Mouse (Mus musculus) midbrain, embryonic 16.5 days (tissue): ENCODE data around the gene Cks2. TPM values are rescaled to one million over a fixed set of nuclear protein-coding genes. Genes with fewer than 3 reads are reported as not detected.

ENCODE experiments used
- ATAC-seq: fragments of 200-750 bp; cut with Nextera tagmentation; 2 replicates; pipeline ENCODE4 v1.8.0; 2017; ENCODE audit warnings: moderate TSS enrichment
- H3K27ac ChIP-seq: fragments of 300-500 bp; sonication (generic); 2 replicates; pipeline ENCODE4 v1.5.1; 2014; ENCODE audit warnings: mild to moderate bottlenecking, low read length, mixed read lengths
- H3K27me3 ChIP-seq: fragments of 300-500 bp; sonication (generic); 2 replicates; pipeline ENCODE4 v1.6.1; 2014; ENCODE audit warnings: low read depth, low read length, mixed read lengths; ENCODE audit not compliant: control insufficient read depth, insufficient read depth
- H3K36me3 ChIP-seq: fragments of 300-500 bp; sonication (generic); 2 replicates; pipeline ENCODE4 v1.6.1; 2014; ENCODE audit warnings: mild to moderate bottlenecking, low read length, moderate library complexity, mixed read lengths; ENCODE audit not compliant: control insufficient read depth, insufficient read depth
- H3K4me1 ChIP-seq: fragments of 300-500 bp; sonication (generic); 2 replicates; pipeline ENCODE4 v1.6.1; 2014; ENCODE audit warnings: mild to moderate bottlenecking, low read length, mixed read lengths; ENCODE audit not compliant: control insufficient read depth, insufficient read depth
- H3K4me2 ChIP-seq: fragments of 300-500 bp; sonication (generic); 2 replicates; pipeline ENCODE4 v1.6.1; 2014; ENCODE audit warnings: mild to moderate bottlenecking, low read length, mixed read lengths
- H3K4me3 ChIP-seq: fragments of 300-500 bp; sonication (generic); 2 replicates; pipeline ENCODE4 v1.5.1; 2014; ENCODE audit warnings: low read depth, mild to moderate bottlenecking, low read length, moderate library complexity, mixed read lengths
- H3K9ac ChIP-seq: fragments of 300-500 bp; sonication (generic); 2 replicates; pipeline ENCODE4 v1.6.1; 2014; ENCODE audit warnings: low read depth, low read length, mixed read lengths
- H3K9me3 ChIP-seq: fragments of 300-500 bp; sonication (generic); replicated peaks from 2 replicates; pipeline ENCODE4 v1.6.1; 2014; ENCODE audit warnings: mild to moderate bottlenecking, low read length, mixed read lengths; ENCODE audit not compliant: control insufficient read depth, poor library complexity, severe bottlenecking
- WGBS: fragments of 180-500 bp; shearing (Covaris S2); extraction: QIAGEN DNeasy Blood & Tissue Kit; methylation state at CpG from one replicate; pipeline ENCODE4 v1.1.7; 2014; 5-methylcytosine and 5-hydroxymethylcytosine counted together
- polyA plus RNA-seq: library from polyadenylated mRNA; unstranded; fragments of >200 nt; fragmentation: Nextera tagmentation; extraction: Ambion mirVana; gene quantifications from 2 replicates; pipeline ENCODE4 v1.2.1, GENCODE M21; 2015

Cks2 gene
- 26.3 and 35.8 TPM in 2 replicates for polyA plus RNA-seq

DNA sequence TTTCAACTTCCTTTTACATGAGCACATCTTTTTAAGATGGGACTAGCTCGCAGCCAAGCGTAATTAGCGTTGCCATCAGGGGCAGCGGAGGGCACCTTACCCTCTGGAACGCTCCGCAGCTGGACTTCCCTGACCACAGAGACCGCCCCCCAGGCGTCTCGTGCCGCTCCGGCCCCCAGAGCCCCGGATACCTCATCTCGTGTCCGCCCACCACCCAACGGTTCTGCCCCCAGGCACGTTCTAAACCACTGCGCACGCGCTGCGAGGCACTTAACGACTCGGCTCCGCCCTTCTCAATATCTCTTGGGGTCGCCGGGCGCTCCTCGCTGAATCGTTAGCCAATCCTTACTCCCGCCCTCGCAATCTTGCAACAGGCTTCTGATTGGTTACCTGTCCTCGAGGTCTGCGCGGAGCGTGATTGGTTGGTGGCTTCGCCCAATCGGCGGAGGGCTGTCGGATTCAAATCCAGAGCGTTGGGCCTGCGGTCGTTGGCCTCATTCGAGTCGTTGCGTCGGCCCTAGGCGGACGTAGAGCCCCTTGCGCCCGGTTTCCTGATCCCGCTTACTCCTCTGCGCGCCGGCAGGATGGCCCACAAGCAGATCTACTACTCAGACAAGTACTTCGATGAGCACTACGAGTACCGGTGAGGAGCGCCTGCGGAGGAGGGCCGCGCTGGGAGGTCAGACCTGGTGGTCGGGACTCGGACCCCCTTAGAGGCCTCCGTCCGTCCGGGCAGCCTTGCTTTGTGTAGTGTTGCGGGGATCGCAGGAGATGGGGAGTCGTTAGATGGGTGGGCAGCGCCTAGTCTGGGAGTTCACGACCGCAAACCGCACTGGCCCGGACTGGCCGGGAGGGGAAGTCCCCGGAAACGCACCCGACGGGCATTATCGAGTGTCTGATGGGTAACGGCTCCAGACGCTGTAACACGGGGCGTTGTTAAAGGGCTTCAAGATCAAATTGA is at the start of gene Cks2:
Gene Cks2 (plus strand): TSS at position 404 of the 961 bp plus-strand sequence.
- H3K4me1 ChIP-seq = peaks cover 10% of the 10 kb centered on the region

DNA sequence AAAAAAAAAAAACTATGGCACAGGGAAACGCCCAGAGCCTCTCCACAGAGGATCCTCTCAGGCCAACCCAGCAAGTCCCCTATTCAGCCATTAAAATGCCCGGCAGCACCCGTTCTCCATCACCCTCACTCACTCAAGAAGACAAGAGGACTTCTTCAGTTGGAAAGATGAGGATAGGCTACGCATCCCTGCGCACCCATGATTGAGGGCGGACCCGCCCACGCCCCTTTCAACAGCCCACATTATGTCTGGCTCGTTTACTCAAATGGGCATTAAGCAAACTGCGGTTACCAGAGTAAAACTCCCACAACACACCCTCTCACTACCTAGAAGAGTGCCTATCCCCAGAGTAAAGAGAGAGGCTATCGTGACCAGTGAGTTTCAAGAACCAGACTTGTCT is 49.6 kb upstream of the Cks2 start:
- Histone ChIP-seq H3K4me2 (peak overlapping the region; percentile 98), H3K9ac (no peak overlapping the region), H3K9me3 (no peaks in the 10 kb centered on the region), H3K4me3 (peak overlapping the region; percentile 59), H3K27me3 (no peaks in the 10 kb centered on the region), H3K27ac (no peak overlapping the region), H3K36me3 (no peaks in the 10 kb centered on the region), H3K4me1 (no peaks in the 10 kb centered on the region)
- WGBS = 35% methylated on average over 11 of the region's 11 CpGs
- ATAC-seq = 0 out of 2 replicates have a peak, but pooled peaks have one; percentile 16

More for the DNA sequence above, at the start of gene Cks2:
- Histone ChIP-seq H3K9ac (peak within 1 kb of the TSS; percentile 82), H3K4me2 (peak within 1 kb of the TSS; percentile 97), H3K27me3 (no peaks in the 10 kb centered on the region), H3K9me3 (no peaks in the 10 kb centered on the region), H3K27ac (peak within 1 kb of the TSS; percentile 73), H3K36me3 (no peaks in the 10 kb centered on the region), H3K4me3 (peak within 1 kb of the TSS; percentile 71)
- under 1% methylated on average over 83 of the region's 83 CpGs for WGBS
- ATAC-seq = peak; percentile 99

DNA sequence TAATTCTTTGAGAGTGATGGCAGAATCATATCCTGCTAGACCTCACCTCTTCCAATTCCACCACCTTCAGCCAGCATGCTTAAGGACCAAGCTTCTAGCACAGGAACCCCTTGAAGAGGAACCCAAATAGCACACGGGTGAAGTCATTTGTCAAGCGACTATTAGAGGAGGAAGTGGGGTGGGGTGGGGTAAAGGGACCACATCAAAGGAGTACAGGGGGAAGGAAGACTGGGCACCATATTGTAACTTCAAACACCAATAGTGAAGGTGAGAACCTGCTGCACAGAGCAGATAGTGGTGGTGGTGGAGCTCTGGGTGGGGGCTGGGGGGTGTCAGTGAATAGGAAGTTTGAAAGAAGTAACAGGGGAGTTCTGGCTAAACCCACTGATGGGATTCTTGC is 47.0 kb upstream of the Cks2 start:
- H3K9me3 ChIP-seq = no peaks in the 10 kb centered on the region
- 88% methylated on average over 2 of the region's 2 CpGs for WGBS
- ATAC-seq = no peak

DNA sequence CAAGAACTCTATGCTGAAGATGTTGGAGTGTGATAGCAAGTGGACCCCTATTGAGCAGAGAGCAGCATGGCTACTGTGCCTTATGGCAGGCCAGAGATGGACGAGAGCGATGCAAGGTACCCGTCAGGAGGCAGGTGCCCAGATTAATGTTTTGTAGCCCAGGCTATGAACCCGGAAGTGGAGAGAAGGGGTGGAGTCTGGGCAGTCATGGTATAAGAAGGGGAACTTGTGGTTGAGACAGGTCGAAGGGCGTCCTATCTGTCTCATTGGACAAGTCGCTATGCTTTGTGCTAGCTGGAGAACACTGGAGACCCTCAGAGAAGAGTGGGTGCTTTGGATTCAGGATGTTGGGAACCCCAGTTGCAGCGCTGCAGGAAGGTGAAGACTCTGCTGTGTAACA is 44.9 kb upstream of the Cks2 start:
- no peaks in the 10 kb centered on the region for H3K36me3 ChIP-seq
- no peak overlapping the region for H3K9ac ChIP-seq
- no peaks in the 10 kb centered on the region for H3K27me3 ChIP-seq
- no peaks in the 10 kb centered on the region for H3K9me3 ChIP-seq
- H3K4me2 ChIP-seq = no peak overlapping the region
- ATAC-seq = no peak
- peaks cover 13% of the 10 kb centered on the region for H3K4me1 ChIP-seq
- WGBS = 92% methylated on average over 8 of the region's 8 CpGs
- H3K4me3 ChIP-seq = no peak overlapping the region
- H3K27ac ChIP-seq = no peak overlapping the region

More for the DNA sequence above, 47.0 kb upstream of the Cks2 start:
- H3K27ac ChIP-seq = no peak overlapping the region
- peaks cover 4% of the 10 kb centered on the region for H3K4me1 ChIP-seq
- H3K27me3 ChIP-seq = no peaks in the 10 kb centered on the region
- no peak overlapping the region for H3K4me2 ChIP-seq
- no peaks in the 10 kb centered on the region for H3K36me3 ChIP-seq
- H3K4me3 ChIP-seq = no peak overlapping the region
- H3K9ac ChIP-seq = no peak overlapping the region

DNA sequence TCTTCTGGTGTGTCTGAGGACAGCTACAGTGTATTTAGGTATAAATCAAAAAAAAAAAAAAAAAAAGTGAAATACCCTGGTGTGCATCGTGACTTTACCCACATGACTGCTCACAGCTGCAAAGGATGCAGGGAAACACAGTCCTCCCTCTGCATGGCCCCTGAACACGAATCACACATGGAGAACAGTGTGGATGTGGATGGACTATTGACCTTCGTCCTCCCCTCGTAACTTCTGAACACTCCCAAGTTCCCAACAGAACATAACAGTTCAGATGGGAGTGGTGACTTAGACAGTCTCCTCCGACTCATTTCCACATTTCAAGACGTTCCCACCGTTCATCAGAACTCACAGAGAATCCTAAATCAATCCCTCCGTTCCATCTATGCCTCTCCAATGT is 42.3 kb upstream of the Cks2 start:
- WGBS = 61% methylated on average over 8 of the region's 8 CpGs
- peak overlapping the region; percentile 66 for H3K4me2 ChIP-seq
- no peak overlapping the region for H3K9ac ChIP-seq
- ATAC-seq = peak; percentile 16; the same call in 1 of the 2 replicates
- peak overlapping the region; percentile 36 for H3K4me3 ChIP-seq
- H3K27me3 ChIP-seq = no peaks in the 10 kb centered on the region
- no peaks in the 10 kb centered on the region for H3K9me3 ChIP-seq
- peaks cover 13% of the 10 kb centered on the region for H3K4me1 ChIP-seq
- H3K36me3 ChIP-seq = no peaks in the 10 kb centered on the region
- H3K27ac ChIP-seq = no peak overlapping the region

DNA sequence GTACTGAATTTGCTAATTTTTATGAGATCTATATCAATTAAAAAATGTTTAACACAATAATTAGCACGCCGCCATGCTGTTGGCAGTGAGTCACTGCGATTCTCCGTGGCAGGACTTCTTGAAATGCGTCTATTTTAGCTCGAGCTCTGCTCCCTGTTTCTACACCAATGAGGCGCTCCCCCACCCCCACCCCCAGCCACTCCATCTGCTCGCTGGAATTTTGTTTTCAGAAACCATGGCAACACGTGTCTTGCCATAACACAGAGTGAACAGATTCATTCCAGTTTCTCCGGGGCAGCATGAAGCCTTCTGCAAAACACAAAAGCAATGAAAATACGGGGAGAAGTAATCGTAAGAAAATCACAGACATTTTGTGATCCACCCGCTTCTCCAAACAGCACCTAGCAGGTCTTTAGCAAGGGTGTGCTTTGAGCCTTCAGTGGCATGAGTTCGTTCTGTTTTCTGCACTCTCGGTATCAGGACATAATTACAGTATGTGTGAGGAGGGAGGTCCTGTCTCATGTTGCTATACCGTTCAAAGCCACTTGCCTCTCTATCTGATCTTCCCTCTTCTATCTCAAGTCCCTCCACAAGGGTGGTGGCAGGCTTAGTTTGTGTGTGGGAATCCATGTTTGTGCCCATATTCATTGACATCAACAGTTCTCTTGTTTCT is 41.7 kb upstream of the Cks2 start:
- Histone ChIP-seq H3K27ac (peak overlapping the region; percentile 80), H3K9me3 (no peaks in the 10 kb centered on the region), H3K27me3 (no peaks in the 10 kb centered on the region), H3K4me2 (peak overlapping the region; percentile 66), H3K4me1 (peaks cover 13% of the 10 kb centered on the region), H3K9ac (peak overlapping the region; percentile 38; the same call in 1 of the 2 replicates), H3K36me3 (no peaks in the 10 kb centered on the region), H3K4me3 (peak overlapping the region; percentile 36)
- ATAC-seq = peak; percentile 88
- WGBS = 11% methylated on average over 16 of the region's 16 CpGs

DNA sequence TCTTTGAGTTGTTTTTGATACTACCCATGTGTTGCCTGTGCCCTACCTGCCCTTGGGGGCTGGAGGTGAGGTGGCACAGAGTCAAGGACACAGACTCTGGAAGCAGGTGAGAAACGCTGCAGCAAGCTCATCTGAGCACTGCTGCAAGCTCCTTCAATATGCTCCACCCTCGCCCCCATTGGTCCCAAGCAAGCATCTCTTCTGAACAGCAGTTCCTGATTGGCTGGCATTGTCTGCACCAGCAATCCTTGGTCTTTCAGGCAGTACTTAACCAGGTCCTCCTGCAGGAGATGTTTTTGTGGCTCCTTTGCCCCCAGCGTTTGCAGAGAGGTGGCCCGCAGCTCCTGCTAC is 41.2 kb upstream of the Cks2 start:
- H3K27me3 ChIP-seq = no peaks in the 10 kb centered on the region
- H3K9me3 ChIP-seq = no peaks in the 10 kb centered on the region
- H3K27ac ChIP-seq = peak overlapping the region; percentile 80
- peak overlapping the region; percentile 66 for H3K4me2 ChIP-seq
- no peaks in the 10 kb centered on the region for H3K36me3 ChIP-seq
- 33% methylated on average over 4 of the region's 4 CpGs for WGBS
- peaks cover 13% of the 10 kb centered on the region for H3K4me1 ChIP-seq
- peak; percentile 79 for ATAC-seq
- H3K4me3 ChIP-seq = peak overlapping the region; percentile 36
- H3K9ac ChIP-seq = peak overlapping the region; percentile 38; the same call in 1 of the 2 replicates

DNA sequence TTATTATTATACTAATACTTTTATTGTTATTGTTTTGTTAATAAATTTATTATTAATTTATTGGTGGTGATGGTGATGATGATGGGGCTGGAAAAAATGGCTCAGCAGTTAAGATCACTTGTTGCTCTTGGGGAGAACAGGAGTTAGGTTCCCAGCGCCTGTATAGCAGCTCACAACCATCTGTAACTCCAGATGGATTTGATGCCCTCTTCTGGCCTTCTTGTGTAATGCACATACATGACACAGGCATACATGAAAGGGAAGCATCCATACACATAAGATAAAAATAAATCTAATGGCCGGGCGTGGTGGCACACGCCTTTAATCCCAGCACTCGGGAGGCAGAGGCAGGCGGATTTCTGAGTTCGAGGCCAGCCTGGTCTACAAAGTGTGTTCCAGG is 35.8 kb upstream of the Cks2 start:
- Histone ChIP-seq H3K9ac (no peak overlapping the region), H3K4me1 (no peaks in the 10 kb centered on the region; the same call in 1 of the 2 replicates), H3K4me2 (no peak overlapping the region), H3K4me3 (no peak overlapping the region), H3K9me3 (no peaks in the 10 kb centered on the region), H3K27me3 (no peaks in the 10 kb centered on the region), H3K36me3 (no peaks in the 10 kb centered on the region), H3K27ac (no peak overlapping the region)
- 99% methylated on average over 7 of the region's 7 CpGs for WGBS
- no peak for ATAC-seq
